Mouse (Mus musculus) adrenal gland, adult 18-20 months (tissue): ENCODE measurements around the gene Nudcd3. TPM values are rescaled to one million over a fixed set of nuclear protein-coding genes. Genes with fewer than 3 reads are reported as not detected.

Source experiments
- DNase-seq, 2 experiments: peaks; one replicate each; pipeline ENCODE4 v3.0.0; 2021 to 2022; ENCODE audit warnings: low spot score in 2 of 2
- total RNA-seq, 2 experiments: library from RNA; stranded (reverse); gene quantifications; 1 replicate in 1 of 2; 2 replicates in 1 of 2; pipeline ENCODE4 v1.2.3; 2021

Nudcd3 gene
- total RNA-seq, 2 experiments from 2014 or later: 54.9 to 64.9 TPM

GRCm38 (mm10) chr11:6064215-6065045, 135.8 kb downstream of the Nudcd3 start:
- no peak for DNase-seq

DNA sequence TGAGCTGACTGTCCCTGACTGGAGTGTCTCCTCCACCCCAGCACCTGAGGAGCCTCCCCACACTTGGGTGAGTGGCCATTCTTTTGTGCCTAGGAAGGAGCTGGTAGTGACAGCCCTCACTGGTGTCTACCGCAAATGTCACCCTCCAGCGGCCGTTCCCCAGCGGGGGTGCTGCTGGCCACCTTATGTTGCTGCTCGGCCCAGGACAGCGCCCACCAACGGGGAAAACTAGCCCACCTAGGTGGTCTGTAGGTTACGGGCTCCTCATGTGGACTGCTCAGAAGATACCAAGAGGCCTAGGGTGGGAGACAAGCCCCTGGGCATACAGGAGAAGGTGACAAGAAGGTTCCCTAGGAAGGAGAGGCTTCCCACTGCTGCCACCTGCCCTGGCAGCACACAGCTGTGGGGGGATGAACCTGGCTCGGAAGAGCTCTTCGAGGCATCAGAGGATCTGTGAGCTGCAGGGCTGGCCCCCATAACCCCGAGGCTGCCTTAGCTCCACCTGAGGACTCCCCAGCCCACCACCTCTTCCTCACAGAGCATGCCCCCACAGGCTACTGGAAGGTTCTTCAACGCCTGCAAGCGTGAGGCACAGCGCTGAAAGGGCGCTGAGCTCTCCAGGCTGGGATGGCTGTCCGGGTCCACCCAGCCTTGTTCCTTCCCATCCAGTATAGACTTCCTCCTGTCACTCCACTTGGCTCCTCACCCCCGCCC, 136.6 kb downstream of the Nudcd3 start:
- no peak for DNase-seq

DNA sequence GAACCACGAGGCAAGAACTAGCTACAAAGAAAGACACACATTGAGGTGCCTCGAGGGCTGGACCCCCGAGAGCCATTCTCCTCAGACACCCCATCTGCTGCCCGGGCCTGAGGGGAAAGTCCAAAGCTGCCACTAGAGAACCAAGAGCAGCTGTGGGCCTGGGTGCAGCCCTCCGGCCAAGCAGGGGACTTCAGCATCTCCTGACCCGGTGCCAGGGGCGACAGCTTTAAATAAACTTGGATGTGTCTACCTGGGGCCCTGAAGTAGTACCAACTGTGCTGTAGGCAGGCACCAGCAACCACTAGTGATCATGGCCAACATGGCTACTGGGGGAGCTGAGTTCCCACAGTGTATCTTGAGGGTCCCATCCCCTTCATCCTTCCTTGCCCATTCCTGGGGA, 137.2 kb downstream of the Nudcd3 start:
- DNase-seq: no peak

DNA sequence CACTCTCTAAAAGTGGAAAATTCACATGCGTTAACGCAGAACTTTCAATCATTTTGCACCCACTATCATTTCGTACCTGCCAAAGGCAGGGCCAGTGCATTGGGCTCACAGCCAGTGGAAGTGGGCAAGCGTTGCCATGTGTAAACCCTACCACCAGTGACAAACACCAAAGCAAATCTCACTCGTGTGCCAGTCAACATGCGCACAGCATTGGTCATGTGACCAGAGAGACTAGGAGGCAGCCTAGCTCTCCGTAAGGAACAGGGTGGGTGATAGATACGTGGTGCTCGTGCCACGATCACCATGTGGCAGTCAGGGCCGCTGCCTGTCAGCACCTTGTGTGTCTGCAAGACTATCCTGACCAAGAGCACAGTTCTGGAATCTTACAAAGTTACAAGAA, 137.9 kb downstream of the Nudcd3 start:
- DNase-seq: no peak

GRCm38 (mm10) chr11:6061891-6062290, 138.3 kb downstream of the Nudcd3 start:
- DNase-seq: no peak

GRCm38 (mm10) chr11:6059162-6059561, 141.1 kb downstream of the Nudcd3 start:
- DNase-seq: no peak

Other genes starting within 250 kb of the Nudcd3 start
- gene Ykt6, start 244.7 kb downstream of the Nudcd3 start, total RNA-seq: 10 to 100 TPM; 65.6 to 85.9 TPM
- 10 to 100 TPM; 11.5 to 16.9 TPM for gene Camk2b, start 134.1 kb downstream of the Nudcd3 start, total RNA-seq
- under 1 TPM in 1 of 2 experiments, not detected in 1; 0.42 TPM for gene A730071L15Rik, start 386 bp downstream of the Nudcd3 start, total RNA-seq
- under 1 TPM in 1 of 2 experiments, not detected in 1; 0.06 TPM for gene Npc1l1, start 29.7 kb upstream of the Nudcd3 start, total RNA-seq
- gene Ddx56, start 67.4 kb upstream of the Nudcd3 start, total RNA-seq: 10 to 100 TPM; 48.2 to 52.5 TPM
- 100 to 1,000 TPM; 107 to 112 TPM for gene Tmed4, start 74.5 kb upstream of the Nudcd3 start, total RNA-seq
- 100 to 1,000 TPM; 633 to 799 TPM for gene Ogdh, start 91.2 kb upstream of the Nudcd3 start, total RNA-seq
- 10 to 100 TPM; 48.8 to 51.2 TPM for gene Zmiz2, start 188.7 kb upstream of the Nudcd3 start, total RNA-seq
- 1,000 to 10,000 TPM; 1,645 to 1,705 TPM for gene Ppia, start 215.0 kb upstream of the Nudcd3 start, total RNA-seq
- gene H2afv, start 244.0 kb upstream of the Nudcd3 start, total RNA-seq: 10 to 100 TPM; 46.1 to 49.3 TPM